Mouse (Mus musculus): ENCODE results near the gene Sntb2. TPM values are rescaled to one million over a fixed set of nuclear protein-coding genes. Genes with fewer than 3 reads are reported as not detected.

The Sntb2 gene
- total and polyA plus RNA-seq, 2 experiments from 2014 or later = 6.0 to 7.3 TPM

GRCm38 (mm10) chr8:106937081-106937800 lies 1.7 kb downstream of the Sntb2 start:
- no peak for ATAC-seq

GRCm38 (mm10) chr8:106941806-106942205 lies 6.3 kb downstream of the Sntb2 start:
- ATAC-seq (no peak), DNase-seq (ENCODE audit: low spot score) (no peak)
- TF ChIP-seq CTCF (IDR thresholded peaks at IDR 0.05; ENCODE audit: low read depth) = no peak
- H3K9me3 ChIP-seq (ENCODE audit: low read length) = no peaks in the 10 kb centered on the region
- H3K4me1 ChIP-seq (ENCODE audit: insufficient read depth, low read length) = 0 out of 2 replicates have a peak, but pooled peaks cover 6% of the 10 kb centered on the region
- WGBS = 83% methylated on average over 3 of the region's 3 CpGs
- no peak overlapping the region for H3K27ac ChIP-seq
- H3K27me3 ChIP-seq (ENCODE audit: insufficient read depth, low read length) = no peaks in the 10 kb centered on the region
- no peak overlapping the region for H3K4me3 ChIP-seq (ENCODE audit: low read length)
- no peak overlapping the region for H3K9ac ChIP-seq (replicated peaks; ENCODE audit: low read length)
- H3K4me2 ChIP-seq (ENCODE audit: low read depth, low read length) = no peak overlapping the region
- no peaks in the 10 kb centered on the region for H3K36me3 ChIP-seq (ENCODE audit: insufficient read depth, low read length)

More at GRCm38 (mm10) chr8:106937081-106937800, 1.7 kb downstream of the Sntb2 start:
- Histone ChIP-seq H3K9me3 (ENCODE audit: low read length) (no peaks in the 10 kb centered on the region), H3K9ac (replicated peaks; ENCODE audit: low read length) (peak overlapping the region; percentile 86), H3K27me3 (ENCODE audit: insufficient read depth, low read length) (no peaks in the 10 kb centered on the region), H3K27ac (peak overlapping the region; percentile 84; the same call in 1 of the 2 replicates), H3K4me1 (ENCODE audit: insufficient read depth, low read length) (0 out of 2 replicates have a peak, but pooled peaks cover 8% of the 10 kb centered on the region), H3K36me3 (ENCODE audit: insufficient read depth, low read length) (no peaks in the 10 kb centered on the region), H3K4me2 (ENCODE audit: low read depth, low read length) (peak overlapping the region; percentile 72), H3K4me3 (ENCODE audit: low read length) (peak overlapping the region; percentile 92)
- no peak for DNase-seq (ENCODE audit: low spot score)
- no peak for TF ChIP-seq CTCF (IDR thresholded peaks at IDR 0.05; ENCODE audit: low read depth)
- 29% methylated on average over 14 of the region's 14 CpGs for WGBS

GRCm38 (mm10) chr8:106943874-106944418 lies 8.4 kb downstream of the Sntb2 start:
- H3K4me2 ChIP-seq (ENCODE audit: low read depth, low read length) = no peak overlapping the region
- no peaks in the 10 kb centered on the region for H3K27me3 ChIP-seq (ENCODE audit: insufficient read depth, low read length)
- H3K9me3 ChIP-seq (ENCODE audit: low read length) = no peaks in the 10 kb centered on the region
- H3K9ac ChIP-seq (replicated peaks; ENCODE audit: low read length) = no peak overlapping the region
- no peak overlapping the region for H3K4me3 ChIP-seq (ENCODE audit: low read length)
- no peak overlapping the region for H3K27ac ChIP-seq
- H3K36me3 ChIP-seq (ENCODE audit: insufficient read depth, low read length) = no peaks in the 10 kb centered on the region
- H3K4me1 ChIP-seq (ENCODE audit: insufficient read depth, low read length) = no peaks in the 10 kb centered on the region
- DNase-seq (ENCODE audit: low spot score) (no peak), ATAC-seq (no peak)
- WGBS = 86% methylated on average over 3 of the region's 3 CpGs
- TF ChIP-seq CTCF (IDR thresholded peaks at IDR 0.05; ENCODE audit: low read depth) = no peak

DNA sequence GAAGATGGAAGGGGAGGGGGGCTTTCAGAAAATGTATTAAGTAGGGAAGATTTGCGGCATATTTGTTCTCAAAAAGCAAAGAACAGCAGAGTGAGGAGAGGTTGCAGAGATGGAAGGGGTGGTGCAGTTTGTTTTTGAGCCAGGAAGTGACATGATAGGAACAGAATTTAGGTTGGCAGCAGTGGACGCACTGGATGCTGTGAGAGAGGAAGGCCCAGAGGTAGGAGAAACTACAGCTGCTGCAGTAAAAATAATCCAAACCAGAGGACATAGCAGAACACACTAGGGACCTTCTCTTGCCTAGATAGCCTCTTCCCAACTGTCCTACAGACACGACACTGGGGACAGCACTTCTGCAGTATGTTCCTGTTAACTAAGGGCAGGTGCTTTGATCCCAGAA lies 9.2 kb downstream of the Sntb2 start:
- DNase-seq (ENCODE audit: low spot score) = no peak

DNA sequence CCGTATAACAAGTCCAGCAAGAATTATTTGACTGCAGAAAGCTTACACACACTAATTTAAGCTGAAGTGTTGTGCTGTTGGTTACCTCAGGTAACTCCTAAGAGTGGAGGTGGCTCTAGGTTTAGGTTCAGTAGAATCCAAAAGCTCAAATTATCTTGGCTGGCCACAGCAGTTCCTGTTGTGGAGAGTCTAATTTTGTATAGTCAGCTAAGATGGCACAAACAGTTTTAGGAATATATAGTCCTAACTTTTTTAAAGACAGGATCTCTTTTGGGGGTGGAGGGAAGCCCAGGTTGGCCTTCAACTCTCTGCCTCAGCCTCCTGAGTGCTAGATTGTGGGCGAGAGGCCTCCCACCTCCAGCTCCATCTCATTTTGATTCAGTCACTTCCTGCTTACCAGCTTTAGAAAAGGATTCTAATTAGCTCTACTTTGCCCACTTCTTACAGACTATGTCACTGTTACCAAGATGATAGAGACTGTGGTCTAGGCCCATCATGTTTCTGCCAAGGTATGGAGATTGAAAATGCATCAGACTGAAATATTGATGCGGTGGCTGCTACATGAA lies 13.2 kb downstream of the Sntb2 start:
- 79% methylated on average over 3 of the region's 3 CpGs for WGBS
- H3K27ac ChIP-seq = no peak overlapping the region
- no peak overlapping the region for H3K4me2 ChIP-seq (ENCODE audit: low read depth, low read length)
- H3K4me1 ChIP-seq (ENCODE audit: insufficient read depth, low read length) = no peaks in the 10 kb centered on the region
- H3K36me3 ChIP-seq (ENCODE audit: insufficient read depth, low read length) = no peaks in the 10 kb centered on the region
- TF ChIP-seq CTCF (IDR thresholded peaks at IDR 0.05; ENCODE audit: low read depth) = no peak
- no peak overlapping the region for H3K9ac ChIP-seq (replicated peaks; ENCODE audit: low read length)
- H3K9me3 ChIP-seq (ENCODE audit: low read length) = no peaks in the 10 kb centered on the region
- DNase-seq (ENCODE audit: low spot score) (no peak), ATAC-seq (no peak)
- H3K4me3 ChIP-seq (ENCODE audit: low read length) = no peak overlapping the region
- no peaks in the 10 kb centered on the region for H3K27me3 ChIP-seq (ENCODE audit: insufficient read depth, low read length)

More for the DNA sequence above, 9.2 kb downstream of the Sntb2 start:
- ATAC-seq = no peak
- no peak overlapping the region for H3K4me3 ChIP-seq (ENCODE audit: low read length)
- no peaks in the 10 kb centered on the region for H3K4me1 ChIP-seq (ENCODE audit: insufficient read depth, low read length)
- WGBS = 65% methylated on average over 3 of the region's 3 CpGs
- H3K9me3 ChIP-seq (ENCODE audit: low read length) = no peaks in the 10 kb centered on the region
- no peak overlapping the region for H3K4me2 ChIP-seq (ENCODE audit: low read depth, low read length)
- no peak overlapping the region for H3K27ac ChIP-seq
- no peak overlapping the region for H3K9ac ChIP-seq (replicated peaks; ENCODE audit: low read length)
- no peaks in the 10 kb centered on the region for H3K36me3 ChIP-seq (ENCODE audit: insufficient read depth, low read length)
- TF ChIP-seq CTCF (IDR thresholded peaks at IDR 0.05; ENCODE audit: low read depth) = no peak
- no peaks in the 10 kb centered on the region for H3K27me3 ChIP-seq (ENCODE audit: insufficient read depth, low read length)

DNA sequence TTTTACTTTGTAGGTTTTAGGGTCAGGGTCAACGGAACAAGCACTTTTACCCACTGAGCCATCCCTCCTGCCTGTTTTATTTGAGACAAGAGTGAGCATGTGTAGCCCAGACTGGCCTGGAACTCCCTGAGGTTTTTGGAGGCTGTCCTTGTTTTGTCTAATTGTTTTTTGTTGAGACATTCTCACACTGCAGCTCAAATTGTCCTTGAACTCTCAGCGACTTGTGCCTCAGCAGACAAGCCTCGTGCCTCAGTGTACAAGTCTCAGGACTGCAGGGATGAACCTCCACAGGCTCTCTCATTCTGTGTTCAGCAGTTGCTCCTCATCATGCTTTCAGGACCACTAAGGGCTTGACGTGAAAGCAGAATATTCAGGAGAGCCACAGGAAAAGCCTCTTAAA lies 16.2 kb downstream of the Sntb2 start:
- 53% methylated on average over 4 of the region's 4 CpGs for WGBS
- ATAC-seq = no peak
- Histone ChIP-seq H3K4me1 (ENCODE audit: insufficient read depth, low read length) (no peaks in the 10 kb centered on the region), H3K9me3 (ENCODE audit: low read length) (no peaks in the 10 kb centered on the region), H3K9ac (replicated peaks; ENCODE audit: low read length) (no peak overlapping the region), H3K27ac (no peak overlapping the region), H3K4me3 (ENCODE audit: low read length) (no peak overlapping the region), H3K27me3 (ENCODE audit: insufficient read depth, low read length) (no peaks in the 10 kb centered on the region), H3K4me2 (ENCODE audit: low read depth, low read length) (no peak overlapping the region), H3K36me3 (ENCODE audit: insufficient read depth, low read length) (no peaks in the 10 kb centered on the region)
- no peak for TF ChIP-seq CTCF (IDR thresholded peaks at IDR 0.05; ENCODE audit: low read depth)
- no peak for DNase-seq (ENCODE audit: low spot score)

DNA sequence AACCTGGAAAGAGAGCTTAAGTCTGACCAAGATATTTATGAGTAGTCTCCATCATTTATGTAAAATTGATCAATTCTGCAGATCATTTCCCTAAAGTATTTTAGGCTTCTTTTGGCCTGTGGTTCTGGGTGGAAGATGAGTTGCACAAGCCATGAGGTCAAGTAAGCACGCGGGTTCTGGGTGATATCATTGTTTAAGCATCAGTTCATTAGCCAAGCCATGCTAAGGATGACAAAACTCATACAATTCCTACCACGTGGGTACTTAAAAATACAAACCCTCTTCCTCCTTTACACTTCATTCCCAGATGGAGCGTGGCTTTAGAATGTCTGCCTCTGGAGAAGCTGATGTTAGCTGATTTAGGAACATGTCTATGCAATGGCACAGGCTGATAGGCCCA lies 18.0 kb downstream of the Sntb2 start:
- H3K4me1 ChIP-seq (ENCODE audit: insufficient read depth, low read length) = no peaks in the 10 kb centered on the region
- ATAC-seq (no peak), DNase-seq (ENCODE audit: low spot score) (no peak)
- H3K9me3 ChIP-seq (ENCODE audit: low read length) = no peaks in the 10 kb centered on the region
- no peak overlapping the region for H3K27ac ChIP-seq
- TF ChIP-seq CTCF (IDR thresholded peaks at IDR 0.05; ENCODE audit: low read depth) = no peak
- no peak overlapping the region for H3K4me2 ChIP-seq (ENCODE audit: low read depth, low read length)
- no peaks in the 10 kb centered on the region for H3K36me3 ChIP-seq (ENCODE audit: insufficient read depth, low read length)
- no peak overlapping the region for H3K4me3 ChIP-seq (ENCODE audit: low read length)
- WGBS = 77% methylated on average over 4 of the region's 4 CpGs
- H3K9ac ChIP-seq (replicated peaks; ENCODE audit: low read length) = no peak overlapping the region
- H3K27me3 ChIP-seq (ENCODE audit: insufficient read depth, low read length) = no peaks in the 10 kb centered on the region

All from hindbrain, postnatal 0 days (tissue).